Mouse (Mus musculus) intestine, embryonic 16.5 days (tissue): ENCODE data around the gene Rpp14. TPM values are rescaled to one million over a fixed set of nuclear protein-coding genes. Genes with fewer than 3 reads are reported as not detected.
A peak's percentile ranks its signal among the peaks of the same experiment; 100 is the strongest.

ENCODE experiments used
- ATAC-seq: fragments of 200-750 bp; cut with Nextera tagmentation; 2 replicates; pipeline ENCODE4 v1.8.0; 2017; ENCODE audit warnings: moderate TSS enrichment, moderate library complexity
- H3K27ac ChIP-seq: fragments of 300-500 bp; sonication (generic); 2 replicates; pipeline ENCODE4 v1.5.1; 2014; ENCODE audit warnings: mild to moderate bottlenecking, low read length
- H3K27me3 ChIP-seq: fragments of 300-500 bp; sonication (generic); replicated peaks from 2 replicates; pipeline ENCODE4 v1.6.1; 2014; ENCODE audit warnings: low read length, control low read depth, mixed read lengths; ENCODE audit not compliant: control insufficient read depth, insufficient read depth
- H3K36me3 ChIP-seq: fragments of 300-500 bp; sonication (generic); 2 replicates; pipeline ENCODE4 v1.6.1; 2014; ENCODE audit warnings: low read length, control low read depth; ENCODE audit not compliant: control insufficient read depth, insufficient read depth
- H3K4me1 ChIP-seq: fragments of 300-500 bp; sonication (generic); 2 replicates; pipeline ENCODE4 v1.6.1; 2014; ENCODE audit warnings: low read length, control low read depth, mixed read lengths; ENCODE audit not compliant: control insufficient read depth, insufficient read depth
- H3K4me2 ChIP-seq: fragments of 300-500 bp; sonication (generic); 2 replicates; pipeline ENCODE4 v1.6.1; 2014; ENCODE audit warnings: low read depth, low read length, control low read depth
- H3K4me3 ChIP-seq: fragments of 300-500 bp; sonication (generic); 2 replicates; pipeline ENCODE4 v1.5.1; 2014; ENCODE audit warnings: mild to moderate bottlenecking, low read length
- H3K9ac ChIP-seq: fragments of 300-500 bp; sonication (generic); 2 replicates; pipeline ENCODE4 v1.6.1; 2014; ENCODE audit warnings: low read depth, low read length
- H3K9me3 ChIP-seq: fragments of 300-500 bp; sonication (generic); 2 replicates; pipeline ENCODE4 v1.6.1; 2016; ENCODE audit warnings: low read length, control low read depth; ENCODE audit not compliant: control insufficient read depth
- WGBS: fragments of 180-500 bp; shearing (Covaris S2); extraction: QIAGEN DNeasy Blood & Tissue Kit; methylation state at CpG from one replicate; pipeline ENCODE4 v1.1.7; 2014; 5-methylcytosine and 5-hydroxymethylcytosine counted together
- polyA plus RNA-seq: library from polyadenylated mRNA; unstranded; fragments of >200 nt; fragmentation: Nextera tagmentation; extraction: Ambion mirVana; gene quantifications from 2 replicates; pipeline ENCODE4 v1.2.1, GENCODE M21; 2015

The Rpp14 gene
- polyA plus RNA-seq, 1 experiment from 2014 or later = 54.9 TPM

GRCm38 (mm10) chr14:8054310-8055102, 25.7 kb upstream of the Rpp14 start:
- H3K9ac ChIP-seq = no peak overlapping the region
- no peak overlapping the region for H3K27ac ChIP-seq
- WGBS = 42% methylated on average over 17 of the region's 17 CpGs
- no peaks in the 10 kb centered on the region for H3K27me3 ChIP-seq
- H3K4me3 ChIP-seq = no peak overlapping the region
- no peak overlapping the region for H3K4me2 ChIP-seq
- H3K36me3 ChIP-seq = no peaks in the 10 kb centered on the region
- H3K4me1 ChIP-seq = no peaks in the 10 kb centered on the region
- H3K9me3 ChIP-seq = no peaks in the 10 kb centered on the region
- ATAC-seq = peak; percentile 78

DNA sequence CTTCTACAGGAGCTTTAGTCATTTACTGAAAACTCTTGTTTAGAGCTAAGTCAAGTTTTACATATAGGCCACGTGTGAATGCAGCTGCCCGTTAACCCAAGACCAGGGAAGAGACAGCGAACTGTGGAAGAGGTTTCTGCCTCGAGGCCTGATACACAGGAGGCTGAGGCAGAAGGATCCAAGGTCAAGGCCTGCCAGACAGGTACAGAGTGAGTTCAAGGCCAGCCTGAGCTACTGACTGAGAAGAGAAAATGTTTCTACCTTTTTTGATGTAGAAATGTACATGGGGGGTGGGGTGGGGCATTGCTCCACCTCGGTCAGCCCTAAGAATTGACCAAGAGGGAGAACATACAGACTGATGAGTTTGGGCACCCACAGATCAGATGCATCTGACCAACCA, 24.1 kb upstream of the Rpp14 start:
- no peaks in the 10 kb centered on the region for H3K9me3 ChIP-seq
- no peak overlapping the region for H3K4me3 ChIP-seq
- no peak for ATAC-seq
- no peak overlapping the region for H3K9ac ChIP-seq
- H3K4me1 ChIP-seq = no peaks in the 10 kb centered on the region
- H3K4me2 ChIP-seq = no peak overlapping the region
- WGBS = 86% methylated on average over 5 of the region's 5 CpGs
- H3K36me3 ChIP-seq = no peaks in the 10 kb centered on the region
- H3K27ac ChIP-seq = no peak overlapping the region
- no peaks in the 10 kb centered on the region for H3K27me3 ChIP-seq

DNA sequence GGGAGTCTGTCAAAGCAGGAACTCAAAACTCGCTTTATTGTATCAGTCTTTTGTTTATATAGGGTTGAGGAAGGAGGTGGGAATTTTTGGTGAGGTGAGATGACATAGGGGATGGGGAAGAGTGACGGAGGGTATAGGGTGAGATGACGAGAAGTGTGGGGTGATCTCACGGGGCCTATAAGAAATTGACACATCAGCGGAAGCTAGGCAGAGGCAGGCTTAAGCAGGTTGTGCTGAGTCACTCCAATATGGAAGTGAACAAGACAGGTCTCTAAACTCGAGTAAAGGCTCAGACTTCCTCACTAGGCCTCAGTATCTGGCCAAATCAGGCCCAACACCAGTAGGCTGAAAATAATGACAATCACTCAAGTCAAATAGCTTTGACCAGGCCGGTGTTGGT, 20.2 kb upstream of the Rpp14 start:
- Histone ChIP-seq H3K4me1 (no peaks in the 10 kb centered on the region), H3K9ac (no peak overlapping the region), H3K36me3 (no peaks in the 10 kb centered on the region), H3K9me3 (no peaks in the 10 kb centered on the region), H3K27ac (no peak overlapping the region), H3K4me3 (no peak overlapping the region), H3K4me2 (no peak overlapping the region), H3K27me3 (no peaks in the 10 kb centered on the region)
- ATAC-seq = no peak
- 88% methylated on average over 7 of the region's 7 CpGs for WGBS

- no peak overlapping the region for H3K9ac ChIP-seq
- WGBS = 25% methylated on average over 3 of the region's 3 CpGs
- no peaks in the 10 kb centered on the region for H3K4me1 ChIP-seq
- H3K27ac ChIP-seq = no peak overlapping the region
- no peak overlapping the region for H3K4me3 ChIP-seq
- no peaks in the 10 kb centered on the region for H3K9me3 ChIP-seq
- H3K27me3 ChIP-seq = no peaks in the 10 kb centered on the region
- H3K36me3 ChIP-seq = no peaks in the 10 kb centered on the region
- no peak overlapping the region for H3K4me2 ChIP-seq
- no peak for ATAC-seq
These were observed 18.1 kb upstream of the Rpp14 start for GRCm38 (mm10) chr14:8062076-8062475.

DNA sequence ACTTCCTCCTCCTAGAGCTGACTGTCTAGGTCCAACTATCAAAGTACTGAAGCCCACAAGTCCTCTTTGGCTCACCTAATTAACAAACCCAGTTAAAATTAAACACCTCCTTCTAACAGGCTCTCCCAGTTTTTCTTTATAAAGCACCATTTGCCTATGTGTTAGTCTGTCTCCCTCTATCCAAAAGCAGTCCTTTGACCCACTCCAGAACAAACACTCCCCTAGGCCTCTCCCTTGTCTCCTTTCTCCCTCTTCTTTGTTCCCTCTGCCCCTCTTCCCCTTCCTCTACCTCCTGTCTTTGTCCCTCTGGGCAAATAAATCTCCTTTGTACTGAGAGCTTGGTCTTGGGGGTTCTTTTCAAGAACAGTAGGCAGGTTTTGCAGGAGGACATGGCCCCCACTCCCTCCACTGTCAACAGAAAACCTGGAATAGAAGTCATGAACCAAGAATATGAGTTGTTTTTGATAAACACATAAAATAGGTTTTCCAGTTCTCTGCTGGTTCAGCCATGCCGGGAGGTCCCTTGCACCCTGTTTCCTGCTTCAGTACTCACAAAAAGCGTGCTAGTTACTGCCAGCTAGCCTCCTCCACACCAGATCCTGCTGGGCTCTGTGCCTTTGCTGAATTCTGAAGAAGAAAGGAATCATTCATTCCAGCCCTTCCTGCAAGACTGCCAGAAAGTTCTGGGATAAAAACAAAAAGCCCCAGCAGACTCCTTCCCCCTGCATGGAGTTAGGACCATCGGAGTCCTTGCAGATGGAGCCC, 17.4 kb upstream of the Rpp14 start:
- no peak overlapping the region for H3K27ac ChIP-seq
- no peak for ATAC-seq
- no peak overlapping the region for H3K9ac ChIP-seq
- no peaks in the 10 kb centered on the region for H3K36me3 ChIP-seq
- H3K4me1 ChIP-seq = no peaks in the 10 kb centered on the region
- no peak overlapping the region for H3K4me2 ChIP-seq
- H3K9me3 ChIP-seq = no peaks in the 10 kb centered on the region
- H3K27me3 ChIP-seq = no peaks in the 10 kb centered on the region
- 61% methylated on average over 3 of the region's 3 CpGs for WGBS
- H3K4me3 ChIP-seq = no peak overlapping the region

DNA sequence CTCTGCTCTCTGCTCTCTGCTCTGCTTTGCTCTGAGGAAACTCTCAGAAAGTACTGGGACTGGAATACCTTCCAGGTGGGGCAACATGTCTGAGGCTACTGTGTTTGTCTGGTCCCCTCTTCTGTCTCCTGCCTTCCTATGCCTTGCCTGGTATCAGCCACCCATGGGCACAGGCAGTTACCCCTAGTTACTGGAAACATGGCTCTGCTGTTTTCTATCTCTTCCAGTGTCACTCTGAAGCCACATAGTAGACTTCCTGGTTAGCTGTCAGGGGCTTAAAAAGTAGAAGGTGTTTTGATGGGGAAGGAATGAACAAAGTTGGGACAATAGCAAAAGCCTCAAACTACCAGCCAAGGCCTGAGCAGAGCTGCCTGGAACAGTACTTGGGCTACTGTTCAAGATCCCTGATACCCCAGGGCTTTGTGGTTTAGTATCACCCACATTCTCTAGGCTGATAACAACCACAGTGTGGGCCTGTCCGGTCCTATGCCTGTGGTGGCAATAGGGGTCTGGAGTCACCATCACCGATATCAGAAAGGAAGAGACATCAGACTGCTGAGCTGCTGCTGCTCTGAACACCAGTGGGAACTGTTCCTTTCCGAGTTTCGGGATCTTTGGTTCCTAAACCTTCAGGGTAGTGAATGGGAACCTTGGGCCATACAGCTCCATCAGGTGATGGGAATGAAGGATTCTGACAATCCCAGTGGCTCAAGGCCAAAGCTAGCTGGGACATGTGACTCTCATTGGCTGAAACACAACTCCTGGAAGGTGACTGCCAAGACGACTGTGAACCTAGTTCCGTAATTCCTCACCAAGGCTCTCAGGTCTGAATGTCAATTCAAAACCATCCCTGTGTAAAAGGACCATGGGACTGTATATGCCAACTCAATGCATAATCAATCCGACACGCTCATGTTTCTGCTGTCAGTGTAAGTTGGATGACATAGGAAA, 16.1 kb upstream of the Rpp14 start:
- H3K27ac ChIP-seq = no peak overlapping the region
- no peaks in the 10 kb centered on the region for H3K36me3 ChIP-seq
- H3K4me3 ChIP-seq = no peak overlapping the region
- no peak overlapping the region for H3K9ac ChIP-seq
- no peak overlapping the region for H3K4me2 ChIP-seq
- no peaks in the 10 kb centered on the region for H3K27me3 ChIP-seq
- 89% methylated on average over 8 of the region's 8 CpGs for WGBS
- H3K9me3 ChIP-seq = no peaks in the 10 kb centered on the region
- ATAC-seq = no peak
- no peaks in the 10 kb centered on the region for H3K4me1 ChIP-seq

- H3K36me3 ChIP-seq = 0 out of 2 replicates have a peak, but pooled peaks cover 2% of the 10 kb centered on the region
- WGBS = 5% methylated on average over 11 of the region's 11 CpGs
- H3K4me3 ChIP-seq = peak overlapping the region; percentile 62
- H3K9ac ChIP-seq = peak overlapping the region; percentile 76
- H3K27ac ChIP-seq = peak overlapping the region; percentile 97
- peak; percentile 63 for ATAC-seq
- no peaks in the 10 kb centered on the region for H3K27me3 ChIP-seq
- peak overlapping the region; percentile 91 for H3K4me2 ChIP-seq
- no peaks in the 10 kb centered on the region for H3K9me3 ChIP-seq
- H3K4me1 ChIP-seq = peaks cover 8% of the 10 kb centered on the region
These were observed 551 bp downstream of the Rpp14 start for GRCm38 (mm10) chr14:8080718-8081117.

GRCm38 (mm10) chr14:8082949-8083348, 2.8 kb downstream of the Rpp14 start:
- Histone ChIP-seq H3K36me3 (0 out of 2 replicates have a peak, but pooled peaks cover 6% of the 10 kb centered on the region), H3K4me2 (no peak overlapping the region), H3K4me3 (no peak overlapping the region), H3K27ac (no peak overlapping the region), H3K9me3 (no peaks in the 10 kb centered on the region), H3K27me3 (no peaks in the 10 kb centered on the region), H3K9ac (no peak overlapping the region), H3K4me1 (peaks cover 8% of the 10 kb centered on the region)
- WGBS = 95% methylated on average over 1 of the region's 1 CpGs
- ATAC-seq = no peak

DNA sequence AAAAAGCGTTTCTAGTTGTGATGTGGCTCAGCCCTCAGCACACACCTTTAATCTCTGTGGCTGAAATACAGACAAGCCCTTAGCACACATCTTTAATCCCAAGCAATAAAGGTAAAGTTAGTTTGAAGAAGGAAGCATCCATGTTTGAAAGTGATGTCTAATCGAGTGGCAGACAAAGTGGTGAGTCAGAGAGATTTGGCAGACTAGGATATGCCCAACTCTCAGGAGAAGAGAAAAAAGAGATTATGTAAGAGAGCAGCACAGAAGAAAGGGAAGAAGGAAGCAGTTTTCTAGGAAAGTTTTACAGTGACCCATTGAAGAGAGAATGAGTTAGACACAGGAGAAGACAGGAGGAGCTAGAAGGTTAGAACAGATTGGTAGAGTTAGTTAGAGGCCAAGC, 8.8 kb downstream of the Rpp14 start:
- Histone ChIP-seq H3K4me2 (no peak overlapping the region), H3K36me3 (peaks cover 14% of the 10 kb centered on the region; the same call in 1 of the 2 replicates), H3K9ac (no peak overlapping the region), H3K9me3 (no peaks in the 10 kb centered on the region), H3K4me3 (no peak overlapping the region), H3K27ac (no peak overlapping the region), H3K27me3 (no peaks in the 10 kb centered on the region), H3K4me1 (peaks cover 9% of the 10 kb centered on the region)
- no peak for ATAC-seq
- 86% methylated on average over 2 of the region's 2 CpGs for WGBS
